In the genomic region with DNA sequence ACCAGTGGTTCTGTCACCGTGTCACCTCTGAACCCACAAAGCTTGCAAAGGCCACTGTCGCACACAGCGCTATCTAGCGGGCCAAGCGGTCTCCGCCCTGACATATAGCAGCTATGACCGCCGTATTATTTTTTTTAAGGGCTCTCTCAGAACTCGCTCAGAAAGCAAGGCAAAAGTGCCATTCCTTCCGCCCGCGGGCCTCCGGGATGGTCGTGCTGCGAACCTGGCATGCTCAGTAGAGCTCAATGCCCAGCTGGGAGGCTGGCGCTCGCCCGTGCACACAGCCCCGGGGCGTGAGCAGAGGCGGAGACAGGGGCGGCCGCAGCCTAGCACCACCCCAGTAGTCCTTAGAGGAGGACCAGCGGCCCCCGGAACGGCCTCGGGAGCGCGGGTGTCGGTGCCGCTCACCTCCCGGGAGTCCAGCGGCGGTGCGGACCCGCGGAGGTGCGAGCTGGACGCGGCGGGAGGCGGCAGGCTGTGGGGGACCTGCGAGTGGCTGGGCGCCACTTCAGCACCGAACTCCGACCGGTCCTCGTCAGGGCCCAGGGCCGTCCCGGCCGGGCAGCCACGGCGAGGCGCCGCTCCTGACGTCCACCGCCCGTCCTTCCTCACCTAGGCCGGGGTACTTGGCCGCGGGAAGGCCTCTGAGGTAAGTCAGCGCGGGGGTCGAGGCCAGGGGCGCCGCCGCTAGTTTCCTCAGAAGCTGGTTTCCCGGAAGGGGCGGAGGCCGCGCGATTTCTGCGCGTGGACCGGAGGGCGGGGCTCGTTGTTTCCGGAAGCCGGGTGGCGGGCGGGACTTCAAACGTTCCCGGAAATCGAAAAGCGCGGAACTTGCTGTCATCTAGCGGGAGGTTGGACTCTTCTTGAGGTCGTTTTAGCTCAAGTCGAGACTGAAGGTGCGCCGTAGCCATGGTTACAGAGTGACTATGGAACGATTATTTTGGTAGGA, we compare ENCODE assay signal across 8 mouse cellular contexts. TPM values are rescaled to one million over a fixed set of nuclear protein-coding genes. Genes with fewer than 3 reads are reported as not detected.
A peak's percentile ranks its signal among the peaks of the same experiment; 100 is the strongest.
DNase-seq lines count a peak whose midpoint lies in the region; ATAC-seq and TF ChIP-seq lines count a peak whose summit lies in the region.

TSS of gene Ripk1 (plus strand) at position 306 of the 949 bp plus-strand sequence.
TSS of gene Serpinb6a (minus strand) at position 737 of the 949 bp plus-strand sequence.

- H3K4me2 ChIP-seq in kidney, embryonic 14.5 days (replicated peaks; ENCODE audit: low read depth, low read length) = peak within 1 kb of the TSS; percentile 73
- H3K4me2 ChIP-seq in limb, embryonic 15.5 days = peak within 1 kb of the TSS; percentile 73

- WGBS in kidney, embryonic 14.5 days = under 1% methylated on average over 75 of the region's 92 CpGs
- WGBS in limb, embryonic 15.5 days = under 1% methylated on average over 90 of the region's 92 CpGs

- TF ChIP-seq CTCF in bone marrow macrophage, adult 2 months (IDR thresholded peaks at IDR 0.05; ENCODE audit: low read depth, low read length) = peak; percentile 30; the same call in 1 of the 2 replicates
- TF ChIP-seq CTCF in embryonic fibroblast, embryonic 13.5 days (IDR thresholded peaks at IDR 0.05; ENCODE audit: borderline replicate concordance, insufficient read depth, low read length) = peak; percentile 28; the same call in 1 of the 2 replicates

- H3K4me1 ChIP-seq in bone marrow macrophage, adult 2 months (ENCODE audit: control insufficient read depth, insufficient read depth, low read length) = peaks cover 20% of the 10 kb centered on the region
- H3K4me1 ChIP-seq in embryonic fibroblast, embryonic 13.5 days (ENCODE audit: control insufficient read depth, insufficient read depth, low read length) = no peaks in the 10 kb centered on the region; the same call in none of the 2 replicates
- peaks cover 6% of the 10 kb centered on the region; the same call in 1 of the 2 replicates for H3K4me1 ChIP-seq in kidney, embryonic 14.5 days (ENCODE audit: control insufficient read depth, insufficient read depth, low read length)
- peaks cover 6% of the 10 kb centered on the region for H3K4me1 ChIP-seq in limb, embryonic 15.5 days

- peak within 1 kb of the TSS; percentile 76 for H3K9ac ChIP-seq in kidney, embryonic 14.5 days (ENCODE audit: low read depth, low read length)
- peak within 1 kb of the TSS; percentile 89 for H3K9ac ChIP-seq in limb, embryonic 15.5 days

- H3K27me3 ChIP-seq in kidney, embryonic 14.5 days (ENCODE audit: control insufficient read depth, insufficient read depth, low read length) = no peaks in the 10 kb centered on the region
- no peaks in the 10 kb centered on the region for H3K27me3 ChIP-seq in limb, embryonic 15.5 days

- no peaks in the 10 kb centered on the region for H3K36me3 ChIP-seq in kidney, embryonic 14.5 days (ENCODE audit: control insufficient read depth, insufficient read depth, low read length)
- H3K36me3 ChIP-seq in limb, embryonic 15.5 days = peaks cover 3% of the 10 kb centered on the region; the same call in 1 of the 2 replicates

- H3K27ac ChIP-seq in bone marrow macrophage, adult 2 months (ENCODE audit: insufficient read depth, low read depth, low read length) = peak within 1 kb of the TSS; percentile 84
- H3K27ac ChIP-seq in embryonic fibroblast, embryonic 13.5 days (ENCODE audit: insufficient read depth, low read length) = peak within 1 kb of the TSS; percentile 39
- H3K27ac ChIP-seq in kidney, embryonic 14.5 days (ENCODE audit: low read depth, low read length) = peak within 1 kb of the TSS; percentile 88
- peak within 1 kb of the TSS; percentile 94 for H3K27ac ChIP-seq in limb, embryonic 15.5 days

- no peaks in the 10 kb centered on the region for H3K9me3 ChIP-seq in kidney, embryonic 14.5 days (ENCODE audit: control insufficient read depth, low read length)
- H3K9me3 ChIP-seq in limb, embryonic 15.5 days = no peaks in the 10 kb centered on the region

- peak within 1 kb of the TSS; percentile 95 for H3K4me3 ChIP-seq in bone marrow macrophage, adult 2 months (ENCODE audit: insufficient read depth, low read length)
- H3K4me3 ChIP-seq in embryonic fibroblast, embryonic 13.5 days (ENCODE audit: insufficient read depth, low read length) = peak within 1 kb of the TSS; percentile 76
- peak within 1 kb of the TSS; percentile 75 for H3K4me3 ChIP-seq in kidney, embryonic 14.5 days (ENCODE audit: low read length)
- peak within 1 kb of the TSS; percentile 100 for H3K4me3 ChIP-seq in limb, embryonic 15.5 days

- peak; percentile 98 for ATAC-seq in kidney, embryonic 14.5 days (ENCODE audit: low FRiP score, low TSS enrichment)
- peak; percentile 97 for ATAC-seq in limb, embryonic 15.5 days (ENCODE audit: insufficient number of reproducible peaks, low FRiP score, low TSS enrichment, low read depth)

- TF ChIP-seq POLR2A in bone marrow macrophage, adult 2 months (IDR thresholded peaks at IDR 0.05; ENCODE audit: borderline replicate concordance, low read depth, low read length) = no peak
- TF ChIP-seq POLR2A in embryonic fibroblast, embryonic 13.5 days (IDR thresholded peaks at IDR 0.05; ENCODE audit: low read depth, low read length) = peak; percentile 80

- peak; percentile 94 for DNase-seq in A20 (ENCODE audit: low read depth, low spot score)
- DNase-seq in heart, adult 9 months (ENCODE audit: low spot score in 2 of 2) = peak; percentile 90 to 91
- DNase-seq in monocyte, adult 2 months (ENCODE audit: low read depth in 1 of 2, low spot score in 2 of 2) = peak; percentile 82 to 89
- peak; percentile 91 to 93 for DNase-seq in spleen, postnatal 36 days (ENCODE audit: low spot score in 2 of 2)

RNA-seq across cellular contexts. Expression of gene Ripk1, which starts in this region (rescaled TPM):
- 53.5 and 63.4 TPM in 2 replicates for polyA plus RNA-seq in bone marrow macrophage, adult 2 months (2012; ENCODE audit: insufficient read depth, insufficient read length, missing spikeins)
- polyA plus RNA-seq in embryonic fibroblast, embryonic 13.5 days (2011; ENCODE audit: insufficient read length, low read depth, missing spikeins) = 41.2 and 43.4 TPM in 2 replicates
- polyA plus RNA-seq in kidney, embryonic 14.5 days (2014; fragmentation: Nextera tagmentation; extraction: Ambion mirVana) = 9.7 and 20.6 TPM in 2 replicates
- 16.7 and 19.2 TPM in 2 replicates for polyA plus RNA-seq in limb, embryonic 15.5 days (2015; fragmentation: Nextera tagmentation; extraction: Ambion mirVana)

RNA-seq across cellular contexts. Expression of gene Serpinb6a, which starts in this region (rescaled TPM):
- polyA plus RNA-seq in bone marrow macrophage, adult 2 months (2012; ENCODE audit: insufficient read depth, insufficient read length, missing spikeins) = 737 and 743 TPM in 2 replicates
- polyA plus RNA-seq in embryonic fibroblast, embryonic 13.5 days (2011; ENCODE audit: insufficient read length, low read depth, missing spikeins) = 299 and 405 TPM in 2 replicates
- polyA plus RNA-seq in kidney, embryonic 14.5 days (2014; fragmentation: Nextera tagmentation; extraction: Ambion mirVana) = 70.9 and 73.3 TPM in 2 replicates
- polyA plus RNA-seq in limb, embryonic 15.5 days (2015; fragmentation: Nextera tagmentation; extraction: Ambion mirVana) = 67.3 and 71.8 TPM in 2 replicates

Comparison
In these comparisons a context has a peak if more than half of its experiments do, and no peak if none do; other contexts are left out.
1. Peak in every context shown above with its lines: DNase-seq, ATAC-seq, H3K4me3 ChIP-seq and H3K27ac ChIP-seq.
2. H3K27ac ChIP-seq: peak in every context shown above with its lines; median percentile 94 in limb, embryonic 15.5 days; 88 in kidney, embryonic 14.5 days; 84 in bone marrow macrophage, adult 2 months; 39 in embryonic fibroblast, embryonic 13.5 days.